Mouse (Mus musculus) E14TG2a.4 (cell line): ENCODE data around the gene Gpc3.

Experiments
- CTCF ChIP-seq: conservative IDR thresholded peaks from 2 replicates; pipeline ENCODE4 v1.5.1; 2014; ENCODE audit warnings: low read length
- NANOG ChIP-seq: IDR thresholded peaks from 2 replicates; pipeline ENCODE4 v1.6.1; 2014; ENCODE audit warnings: borderline replicate concordance, low read length, mixed read lengths

- no peak for TF ChIP-seq CTCF
- no peak for TF ChIP-seq NANOG
Measured at GRCm38 (mm10) chrX:52551296-52551695, 62.5 kb downstream of the Gpc3 start.
